Mouse (Mus musculus) heart, embryonic 16.5 days (tissue): ENCODE results near the gene Selenbp2. TPM values are rescaled to one million over a fixed set of nuclear protein-coding genes. Genes with fewer than 3 reads are reported as not detected.
"Not testable (repeated sequence)": the region's sequence is repeated elsewhere in the genome, so short reads cannot be mapped to it uniquely, and the experiment has no call there.

Source experiments
- ATAC-seq: fragments of 200-750 bp; cut with Nextera tagmentation; replicated peaks from 2 replicates; pipeline ENCODE4 v1.8.0; 2017; ENCODE audit warnings: moderate number of reproducible peaks; ENCODE audit not compliant: insufficient read depth, low FRiP score; ENCODE audit errors: extremely low read depth
- H3K27ac ChIP-seq: fragments of 300-500 bp; sonication (generic); 2 replicates; pipeline ENCODE4 v1.5.1; 2014; ENCODE audit warnings: mild to moderate bottlenecking, low read length, control low read depth, moderate library complexity
- H3K27me3 ChIP-seq: fragments of 300-500 bp; sonication (generic); 2 replicates; pipeline ENCODE4 v1.6.1; 2014; ENCODE audit warnings: low read length, mixed read lengths; ENCODE audit not compliant: control insufficient read depth, insufficient read depth
- H3K36me3 ChIP-seq: fragments of 300-500 bp; sonication (generic); 2 replicates; pipeline ENCODE4 v1.6.1; 2014; ENCODE audit not compliant: control insufficient read depth, insufficient read depth
- H3K4me1 ChIP-seq: fragments of 300-500 bp; sonication (generic); 2 replicates; pipeline ENCODE4 v1.6.1; 2014; ENCODE audit warnings: low read length, mixed read lengths; ENCODE audit not compliant: control insufficient read depth, insufficient read depth
- H3K4me2 ChIP-seq: fragments of 300-500 bp; sonication (generic); 2 replicates; pipeline ENCODE4 v1.6.1; 2014; ENCODE audit warnings: low read depth, mild to moderate bottlenecking, control low read depth, low read length
- H3K4me3 ChIP-seq: fragments of 300-500 bp; sonication (generic); 2 replicates; pipeline ENCODE4 v1.5.1; 2014; ENCODE audit warnings: mild to moderate bottlenecking, control low read depth, low read length
- H3K9ac ChIP-seq: fragments of 300-500 bp; sonication (generic); 2 replicates; pipeline ENCODE4 v1.6.1; 2014; ENCODE audit warnings: low read length, control low read depth
- H3K9me3 ChIP-seq: fragments of 300-500 bp; sonication (generic); replicated peaks from 2 replicates; pipeline ENCODE4 v1.6.1; 2016; ENCODE audit warnings: low read length; ENCODE audit not compliant: control insufficient read depth
- WGBS: fragments of 180-500 bp; shearing (Covaris S2); extraction: QIAGEN DNeasy Blood & Tissue Kit; methylation state at CpG from one replicate; pipeline ENCODE4 v1.1.7; 2014; 5-methylcytosine and 5-hydroxymethylcytosine counted together
- polyA plus RNA-seq: library from polyadenylated mRNA; unstranded; fragments of >200 nt; fragmentation: Nextera tagmentation; extraction: Ambion mirVana; gene quantifications from 2 replicates; pipeline ENCODE4 v1.2.1, GENCODE M21; 2015

The Selenbp2 gene
- polyA plus RNA-seq: 4.0 and 4.3 TPM in 2 replicates

GRCm38 (mm10) chr3:94693329-94693825, at the start of gene Selenbp2:
Gene Selenbp2, plus strand, starts transcription at chr3:94693556.
- no peak within 1 kb of the TSS for H3K4me2 ChIP-seq
- no peak within 1 kb of the TSS for H3K27ac ChIP-seq
- H3K36me3 ChIP-seq: no peaks in the 10 kb centered on the region
- H3K27me3 ChIP-seq: no peaks in the 10 kb centered on the region
- H3K4me3 ChIP-seq: no peak within 1 kb of the TSS
- ATAC-seq: no peak
- H3K9me3 ChIP-seq: no peaks in the 10 kb centered on the region
- no peak within 1 kb of the TSS for H3K9ac ChIP-seq
- no peaks in the 10 kb centered on the region; the same call in 1 of the 2 replicates for H3K4me1 ChIP-seq
- 44% methylated on average over 5 of the region's 5 CpGs for WGBS

GRCm38 (mm10) chr3:94648755-94649590, 44.4 kb upstream of the Selenbp2 start:
- H3K27me3 ChIP-seq: no peaks in the 10 kb centered on the region
- H3K27ac ChIP-seq: 0 out of 2 replicates have a peak overlapping the region, but pooled peaks have one; percentile 7
- H3K4me2 ChIP-seq: no peak overlapping the region
- peak; percentile 85 for ATAC-seq
- no peaks in the 10 kb centered on the region for H3K9me3 ChIP-seq
- peaks cover 9% of the 10 kb centered on the region for H3K4me1 ChIP-seq
- 24% methylated on average over 6 of the region's 6 CpGs for WGBS
- H3K4me3 ChIP-seq: no peak overlapping the region
- no peaks in the 10 kb centered on the region for H3K36me3 ChIP-seq
- H3K9ac ChIP-seq: 0 out of 2 replicates have a peak overlapping the region, but pooled peaks have one; percentile 9

GRCm38 (mm10) chr3:94650409-94650808, 42.9 kb upstream of the Selenbp2 start:
- no peak for ATAC-seq
- no peak overlapping the region for H3K4me3 ChIP-seq
- H3K4me2 ChIP-seq: no peak overlapping the region
- H3K36me3 ChIP-seq: no peaks in the 10 kb centered on the region
- no peaks in the 10 kb centered on the region for H3K9me3 ChIP-seq
- H3K9ac ChIP-seq: no peak overlapping the region
- H3K27me3 ChIP-seq: no peaks in the 10 kb centered on the region
- H3K27ac ChIP-seq: no peak overlapping the region
- 74% methylated on average over 7 of the region's 7 CpGs for WGBS
- H3K4me1 ChIP-seq: peaks cover 9% of the 10 kb centered on the region

GRCm38 (mm10) chr3:94653967-94654366, 39.4 kb upstream of the Selenbp2 start:
- not testable (repeated sequence) for H3K4me3 ChIP-seq, H3K36me3 ChIP-seq, H3K4me2 ChIP-seq, H3K27me3 ChIP-seq, H3K27ac ChIP-seq, H3K9ac ChIP-seq, H3K9me3 ChIP-seq, ATAC-seq, H3K4me1 ChIP-seq
- WGBS: 67% methylated on average over 1 of the region's 1 CpGs

- H3K36me3 ChIP-seq, H3K27me3 ChIP-seq, H3K4me1 ChIP-seq, H3K27ac ChIP-seq, H3K9me3 ChIP-seq: not testable (repeated sequence)
- Histone ChIP-seq H3K4me2 (peak overlapping the region; percentile 77), H3K4me3 (peak overlapping the region; percentile 53), H3K9ac (peak overlapping the region; percentile 63; the same call in 1 of the 2 replicates)
- peak; percentile 41 for ATAC-seq
- 6% methylated on average over 21 of the region's 47 CpGs for WGBS
Observed at GRCm38 (mm10) chr3:94657852-94658739, 35.3 kb upstream of the Selenbp2 start.

GRCm38 (mm10) chr3:94658740-94659095, 34.6 kb upstream of the Selenbp2 start, which contains the start of gene Tuft1:
Gene Tuft1, minus strand, starts transcription at chr3:94658872.
- H3K4me2 ChIP-seq: peak within 1 kb of the TSS; percentile 77
- not testable (repeated sequence) for H3K27ac ChIP-seq

GRCm38 (mm10) chr3:94659142-94659748, 34.1 kb upstream of the Selenbp2 start:
- peak; percentile 77 for ATAC-seq
- H3K36me3 ChIP-seq, H3K9ac ChIP-seq, H3K9me3 ChIP-seq, H3K27ac ChIP-seq, H3K4me1 ChIP-seq, H3K27me3 ChIP-seq: not testable (repeated sequence)
- H3K4me3 ChIP-seq: 0 out of 2 replicates have a peak overlapping the region, but pooled peaks have one; percentile 13
- WGBS: 35% methylated on average over 8 of the region's 10 CpGs
- H3K4me2 ChIP-seq: peak overlapping the region; percentile 10

More at GRCm38 (mm10) chr3:94658740-94659095, 34.6 kb upstream of the Selenbp2 start, which contains the start of gene Tuft1:
- Histone ChIP-seq H3K4me3 (peak within 1 kb of the TSS; percentile 53), H3K9ac (peak within 1 kb of the TSS; percentile 63; the same call in 1 of the 2 replicates)
- not testable (repeated sequence) for H3K9me3 ChIP-seq, H3K36me3 ChIP-seq, H3K4me1 ChIP-seq, H3K27me3 ChIP-seq
- peak; percentile 93 for ATAC-seq
- 0% methylated on average over 21 of the region's 33 CpGs for WGBS

GRCm38 (mm10) chr3:94660841-94661240, 32.5 kb upstream of the Selenbp2 start:
- not testable (repeated sequence) for ATAC-seq, H3K27ac ChIP-seq, H3K36me3 ChIP-seq, H3K27me3 ChIP-seq, H3K9ac ChIP-seq, H3K4me3 ChIP-seq, H3K4me1 ChIP-seq, H3K9me3 ChIP-seq, H3K4me2 ChIP-seq
- WGBS: 92% methylated on average over 2 of the region's 2 CpGs
